Mouse (Mus musculus) brain, embryonic 14.5 days (tissue): ENCODE results near the gene Creb3. TPM values are rescaled to one million over a fixed set of nuclear protein-coding genes. Genes with fewer than 3 reads are reported as not detected.
"Not testable (repeated sequence)": the region's sequence is repeated elsewhere in the genome, so short reads cannot be mapped to it uniquely, and the experiment has no call there.

Source experiments
- DNase-seq: peaks from one replicate; pipeline ENCODE4 v3.0.0-alpha.2; 2011; ENCODE audit warnings: low read depth
- CTCF ChIP-seq: fragments of 200-500 bp; IDR thresholded peaks from 2 replicates; pipeline ENCODE4 v1.5.1; 2012; ENCODE audit warnings: inconsistent platforms, mild to moderate bottlenecking, moderate library complexity, borderline replicate concordance; ENCODE audit not compliant: insufficient read depth, insufficient read length; ENCODE audit errors: extremely low read depth
- POLR2A ChIP-seq: fragments of 200-500 bp; IDR thresholded peaks from 2 replicates; pipeline ENCODE4 v1.6.1; 2012; ENCODE audit warnings: mild to moderate bottlenecking, inconsistent platforms, borderline replicate concordance; ENCODE audit not compliant: poor library complexity, insufficient read depth, insufficient read length, severe bottlenecking; ENCODE audit errors: extremely low read depth
- polyA plus RNA-seq: library from polyadenylated mRNA; depleted of rRNA; stranded (reverse); fragments of >200 nt; gene quantifications from 2 replicates; pipeline ENCODE4 v1.2.3, GENCODE M21; 2012; rRNA removed

The Creb3 gene
- polyA plus RNA-seq, 1 experiment = 47.9 TPM

GRCm38 (mm10) chr4:43593453-43593852 lies 31.3 kb downstream of the Creb3 start:
- no peak for DNase-seq
- TF ChIP-seq CTCF (no peak), POLR2A (no peak)

- not testable (repeated sequence) for DNase-seq
These were observed 34.5 kb downstream of the Creb3 start for GRCm38 (mm10) chr4:43596597-43596996.

- no peak for TF ChIP-seq POLR2A
- TF ChIP-seq CTCF = no peak
- no peak for DNase-seq
These were observed 36.1 kb downstream of the Creb3 start for GRCm38 (mm10) chr4:43598200-43598599.

DNA sequence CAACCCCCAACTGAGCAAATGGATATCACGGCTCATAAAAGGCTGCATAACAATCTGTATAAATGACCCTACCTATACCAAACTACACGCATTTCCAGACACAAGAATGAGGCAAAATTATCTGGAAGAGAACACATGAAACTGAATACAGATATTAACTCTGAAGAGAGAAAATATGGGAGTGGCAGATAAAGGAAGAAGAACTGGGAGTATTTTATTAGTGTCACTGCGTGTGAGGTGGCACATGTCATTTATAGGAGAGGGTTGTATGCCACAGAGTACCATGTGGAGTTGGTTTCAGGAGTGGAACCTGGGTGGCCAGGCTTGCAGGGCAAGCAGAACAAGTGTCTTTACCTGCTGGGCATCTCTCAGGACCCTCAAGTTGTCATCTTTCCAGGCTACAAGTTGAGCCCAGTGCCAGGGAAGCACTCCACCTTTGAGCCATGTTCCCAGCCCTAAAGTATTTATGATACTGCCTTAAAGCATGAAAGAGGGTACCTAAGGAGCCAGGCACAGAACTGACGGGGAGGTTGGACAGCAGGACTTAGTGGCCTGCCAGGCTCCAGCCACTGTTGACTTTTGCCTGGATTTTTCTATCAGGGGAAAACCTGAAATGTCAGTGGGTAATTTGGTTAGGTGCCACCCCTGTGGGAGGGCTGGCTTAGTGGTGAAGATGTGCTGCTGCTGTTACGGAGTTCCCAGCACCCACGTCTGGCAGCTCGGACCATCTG lies 36.7 kb downstream of the Creb3 start:
- no peak for DNase-seq
- TF ChIP-seq CTCF (no peak), POLR2A (no peak)

- TF ChIP-seq POLR2A (no peak), CTCF (no peak)
- no peak for DNase-seq
These were observed 38.2 kb downstream of the Creb3 start for GRCm38 (mm10) chr4:43600195-43600934.

DNA sequence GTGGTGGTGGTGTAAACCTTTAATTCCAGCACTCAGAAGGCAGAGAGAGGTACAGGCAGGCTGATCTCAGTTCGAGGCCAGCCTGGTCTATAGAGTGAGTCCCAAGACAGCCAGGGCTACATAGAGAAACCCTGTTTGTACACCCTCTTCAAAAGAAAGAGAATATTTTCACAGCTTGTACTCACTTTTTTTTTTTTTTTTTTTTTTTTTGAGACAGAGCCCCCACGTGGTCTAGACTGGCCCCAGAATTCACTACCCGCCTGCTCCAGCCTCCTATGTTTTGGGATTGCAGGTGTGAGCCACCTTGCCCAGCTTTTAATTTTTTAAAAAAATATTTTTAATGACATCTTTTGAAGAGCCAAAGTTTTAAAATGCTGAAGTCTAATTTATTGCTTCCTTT lies 42.0 kb downstream of the Creb3 start:
- no peak for TF ChIP-seq POLR2A
- TF ChIP-seq CTCF = no peak

GRCm38 (mm10) chr4:43604751-43605685 lies 42.9 kb downstream of the Creb3 start:
- TF ChIP-seq CTCF (no peak), POLR2A (no peak)
- DNase-seq = no peak

More for the DNA sequence above, 42.0 kb downstream of the Creb3 start:
- no peak for DNase-seq

DNA sequence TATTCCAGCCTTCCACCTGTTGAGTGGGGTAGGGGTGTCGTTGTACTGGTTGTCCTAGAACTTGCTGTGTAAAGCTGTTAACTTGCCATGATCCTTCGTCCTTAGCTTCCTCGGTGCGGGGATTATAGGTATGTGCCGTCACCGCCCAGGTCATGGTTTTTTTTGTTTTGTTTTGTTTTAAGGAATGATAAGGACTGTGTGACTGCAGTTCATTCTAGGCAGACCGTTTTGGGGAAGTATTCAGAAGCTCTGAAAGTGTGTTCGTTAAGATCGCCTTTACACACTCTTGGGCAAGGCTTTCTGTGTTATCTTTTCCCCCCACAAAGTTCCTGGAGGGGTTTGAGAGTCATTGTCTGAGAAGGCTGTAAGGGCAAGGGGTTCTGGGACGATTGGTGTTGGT lies 50.4 kb downstream of the Creb3 start:
- no peak for TF ChIP-seq CTCF
- TF ChIP-seq POLR2A = no peak
- no peak for DNase-seq

DNA sequence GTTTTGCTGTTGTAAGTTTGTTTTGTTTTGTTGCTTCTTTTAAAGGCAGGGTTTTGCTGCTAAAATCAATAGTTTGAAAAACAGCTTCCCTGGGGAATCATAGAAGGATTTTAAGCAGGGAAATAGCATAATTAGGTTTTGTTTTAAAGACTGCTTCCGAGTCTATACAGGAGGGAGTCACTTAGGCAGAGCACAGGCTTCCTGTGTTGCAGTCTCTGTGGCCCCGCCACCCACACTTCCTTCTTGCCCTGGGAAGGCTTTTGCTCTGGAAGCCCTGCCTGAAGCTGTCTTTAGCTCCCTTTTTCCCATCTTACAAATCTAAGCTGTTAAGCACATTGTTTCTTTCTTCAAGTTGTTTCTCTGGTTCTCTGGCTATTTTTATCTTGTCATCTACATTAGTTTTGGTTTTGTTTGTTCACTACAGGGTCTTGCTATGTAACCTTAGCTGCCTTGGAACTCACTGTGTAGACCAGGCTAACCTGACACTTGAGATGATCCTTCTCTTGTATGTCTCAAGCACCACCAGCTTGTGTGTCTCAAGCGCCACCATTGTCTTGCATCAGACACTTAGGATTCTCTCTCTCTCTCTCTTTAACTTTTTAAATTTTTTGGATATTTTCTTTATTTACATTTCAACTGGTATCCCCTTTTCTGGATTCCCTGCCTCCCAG lies 51.1 kb downstream of the Creb3 start:
- DNase-seq = no peak
- TF ChIP-seq CTCF (no peak), POLR2A (no peak)

Other genes starting within 250 kb of the Creb3 start
- gene Rusc2, start 180.4 kb upstream of the Creb3 start, polyA plus RNA-seq = 49.8 and 124 TPM in 2 replicates
- 1.1 and 1.7 TPM in 2 replicates for gene Fam166b, start 133.2 kb upstream of the Creb3 start, polyA plus RNA-seq
- 89.1 and 109 TPM in 2 replicates for gene Tesk1, start 120.4 kb upstream of the Creb3 start, polyA plus RNA-seq
- 0.14 TPM in 1 of 2 replicates, not detected in the other for gene Cd72, start 107.7 kb upstream of the Creb3 start, polyA plus RNA-seq
- gene Sit1, start 78.6 kb upstream of the Creb3 start, polyA plus RNA-seq = not detected in 2 replicates
- 100.0 and 137 TPM in 2 replicates for gene Ccdc107, start 69.4 kb upstream of the Creb3 start, polyA plus RNA-seq
- 19.5 and 66.1 TPM in 2 replicates for gene Arhgef39, start 62.6 kb upstream of the Creb3 start, polyA plus RNA-seq
- gene Car9, start 55.4 kb upstream of the Creb3 start, polyA plus RNA-seq = 0.14 and 0.37 TPM in 2 replicates
- 9.0 and 12.1 TPM in 2 replicates for gene Tpm2, start 38.6 kb upstream of the Creb3 start, polyA plus RNA-seq
- gene Tln1, start 359 bp downstream of the Creb3 start, polyA plus RNA-seq = 53.6 and 55.5 TPM in 2 replicates
- 56.0 and 61.7 TPM in 2 replicates for gene Rgp1, start 16.4 kb downstream of the Creb3 start, polyA plus RNA-seq
- gene Gba2, start 16.5 kb downstream of the Creb3 start, polyA plus RNA-seq = 91.6 and 110 TPM in 2 replicates
- 0.16 TPM in 1 of 2 replicates, not detected in the other for gene Msmp, start 22.2 kb downstream of the Creb3 start, polyA plus RNA-seq
- gene Npr2, start 69.6 kb downstream of the Creb3 start, polyA plus RNA-seq = 61.7 and 65.6 TPM in 2 replicates
- 7.3 and 9.0 TPM in 2 replicates for gene Spag8, start 91.3 kb downstream of the Creb3 start, polyA plus RNA-seq
- 43.0 and 64.6 TPM in 2 replicates for gene Hint2, start 94.1 kb downstream of the Creb3 start, polyA plus RNA-seq
- 27.0 and 42.0 TPM in 2 replicates for gene Tmem8b, start 106.6 kb downstream of the Creb3 start, polyA plus RNA-seq
- 0.23 and 0.34 TPM in 2 replicates for gene Fam221b, start 106.8 kb downstream of the Creb3 start, polyA plus RNA-seq
- not detected in 2 replicates for gene Olfr70, start 138.5 kb downstream of the Creb3 start, polyA plus RNA-seq
- not detected in 2 replicates for gene Olfr71, start 147.9 kb downstream of the Creb3 start, polyA plus RNA-seq
- gene Hrct1, start 164.9 kb downstream of the Creb3 start, polyA plus RNA-seq = 0.38 and 0.53 TPM in 2 replicates
- 0.10 and 0.11 TPM in 2 replicates for gene Spaar, start 167.7 kb downstream of the Creb3 start, polyA plus RNA-seq
- not detected in 2 replicates for gene Olfr159, start 208.7 kb downstream of the Creb3 start, polyA plus RNA-seq